Mouse (Mus musculus): Measurements from ENCODE around the gene Fli1.

Fli1 gene

GRCm38 (mm10) chr9:32502256-32503010 is 40.2 kb downstream of the Fli1 start:
- no peak for DNase-seq (ENCODE audit: low spot score)

GRCm38 (mm10) chr9:32500886-32501285 is 41.8 kb downstream of the Fli1 start:
- no peak for DNase-seq (ENCODE audit: low spot score)

GRCm38 (mm10) chr9:32500063-32500462 is 42.6 kb downstream of the Fli1 start:
- no peak for DNase-seq (ENCODE audit: low spot score)

- no peak for DNase-seq (ENCODE audit: low spot score)
Measured at GRCm38 (mm10) chr9:32499469-32499868, 43.2 kb downstream of the Fli1 start.

GRCm38 (mm10) chr9:32495643-32495997 is 47.0 kb downstream of the Fli1 start:
- DNase-seq (ENCODE audit: low spot score), result no peak

- DNase-seq (ENCODE audit: low spot score), result no peak
Measured at GRCm38 (mm10) chr9:32494891-32495642, 47.6 kb downstream of the Fli1 start.

GRCm38 (mm10) chr9:32493588-32494423 is 48.9 kb downstream of the Fli1 start:
- DNase-seq (ENCODE audit: low spot score), result no peak

GRCm38 (mm10) chr9:32492753-32493152 is 49.9 kb downstream of the Fli1 start:
- no peak for DNase-seq (ENCODE audit: low spot score)

- no peak for DNase-seq (ENCODE audit: low spot score)
Measured at GRCm38 (mm10) chr9:32491484-32491883, 51.2 kb downstream of the Fli1 start.

- no peak for DNase-seq (ENCODE audit: low spot score)
Measured at GRCm38 (mm10) chr9:32489794-32490358, 52.8 kb downstream of the Fli1 start.

GRCm38 (mm10) chr9:32489315-32489714 is 53.3 kb downstream of the Fli1 start:
- DNase-seq (ENCODE audit: low spot score), result no peak

GRCm38 (mm10) chr9:32488627-32489026 is 54.0 kb downstream of the Fli1 start:
- no peak for DNase-seq (ENCODE audit: low spot score)

- no peak for DNase-seq (ENCODE audit: low spot score)
Measured at GRCm38 (mm10) chr9:32487823-32488222, 54.8 kb downstream of the Fli1 start.

- DNase-seq (ENCODE audit: low spot score), result no peak
Measured at GRCm38 (mm10) chr9:32487401-32487800, 55.3 kb downstream of the Fli1 start.

- DNase-seq (ENCODE audit: low spot score), result no peak
Measured at GRCm38 (mm10) chr9:32480418-32480817, 62.2 kb downstream of the Fli1 start.

- no peak for DNase-seq (ENCODE audit: low spot score)
Measured at GRCm38 (mm10) chr9:32478799-32479198, 63.9 kb downstream of the Fli1 start.

- DNase-seq (ENCODE audit: low spot score), result no peak
Measured at GRCm38 (mm10) chr9:32478087-32478486, 64.6 kb downstream of the Fli1 start.

GRCm38 (mm10) chr9:32476604-32477003 is 66.1 kb downstream of the Fli1 start:
- no peak for DNase-seq (ENCODE audit: low spot score)

GRCm38 (mm10) chr9:32474621-32475390 is 67.9 kb downstream of the Fli1 start:
- no peak for DNase-seq (ENCODE audit: low spot score)

GRCm38 (mm10) chr9:32472346-32472745 is 70.3 kb downstream of the Fli1 start:
- DNase-seq (ENCODE audit: low spot score), result no peak

GRCm38 (mm10) chr9:32469123-32469751 is 73.4 kb downstream of the Fli1 start:
- DNase-seq (ENCODE audit: low spot score), result no peak

Measured in left cerebral cortex, adult 11 months (tissue).